ENCODE assay signal across 10 mouse cellular contexts in genomic region chr15:92434605-92435004, GRCm38 (mm10). TPM values are rescaled to one million over a fixed set of nuclear protein-coding genes. Genes with fewer than 3 reads are reported as not detected.
DNase-seq lines count a peak whose midpoint lies in the region; ATAC-seq lines count a peak whose summit lies in the region.
"Had no signal": no experiment of that assay in that cellular context is flagged by ENCODE, and none has a peak within 500 bp of the region (broad histone marks: within the 10 kb centered on the region; RNA-seq: fewer than 3 reads in every experiment).

No protein-coding gene starts in this region.

- no peak overlapping the region for H3K4me2 ChIP-seq in hindbrain, embryonic 14.5 days (replicated peaks)

- H3K9me3 ChIP-seq in hindbrain, embryonic 14.5 days (ENCODE audit: control insufficient read depth, low read length) = no peaks in the 10 kb centered on the region
- H3K9me3 ChIP-seq in hindbrain, embryonic 10.5 days = no peaks in the 10 kb centered on the region

- 8% methylated on average over 6 of the region's 6 CpGs for WGBS in hindbrain, embryonic 14.5 days
- WGBS in hindbrain, embryonic 10.5 days = 8% methylated on average over 6 of the region's 6 CpGs

- no peaks in the 10 kb centered on the region for H3K36me3 ChIP-seq in hindbrain, embryonic 14.5 days (replicated peaks; ENCODE audit: control insufficient read depth, insufficient read depth)
- H3K36me3 ChIP-seq in hindbrain, embryonic 10.5 days = no peaks in the 10 kb centered on the region

- no peak overlapping the region for H3K27ac ChIP-seq in hindbrain, embryonic 14.5 days
- no peak overlapping the region for H3K27ac ChIP-seq in hindbrain, embryonic 10.5 days

- no peak overlapping the region for H3K4me3 ChIP-seq in hindbrain, embryonic 14.5 days (replicated peaks; ENCODE audit: low read length)
- H3K4me3 ChIP-seq in hindbrain, embryonic 10.5 days = no peak overlapping the region

- DNase-seq in hindbrain, embryonic 14.5 days (ENCODE audit: low spot score) = peak; percentile 86
- DNase-seq in hindbrain, embryonic 10.5 days (ENCODE audit: low spot score) = no peak
- peak; percentile 46 for DNase-seq in 3T3-L1 (ENCODE audit: low read depth, low spot score)
- peak; percentile 24 for DNase-seq in ES-CJ7 (ENCODE audit: low read depth, low spot score)
- DNase-seq in embryo, embryonic 10.5 days (ENCODE audit: low spot score) = peak; percentile 78
- DNase-seq in natural killer cell, adult 2 months (ENCODE audit: low spot score in 2 of 2) = no peak
- DNase-seq in gastrocnemius, postnatal 25 days = no peak
- DNase-seq: cerebellum, adult 18-20 months had no signal

- no peak for ATAC-seq in hindbrain, embryonic 14.5 days (ENCODE audit: low FRiP score)
- ATAC-seq in erythroblast, adult 5-6 weeks (replicated peaks; ENCODE audit: low FRiP score, poor library complexity, severe bottlenecking) = no peak

- H3K9ac ChIP-seq in hindbrain, embryonic 14.5 days = no peak overlapping the region

- H3K4me1 ChIP-seq in hindbrain, embryonic 14.5 days (replicated peaks; ENCODE audit: control insufficient read depth, insufficient read depth, low read length) = no peaks in the 10 kb centered on the region; the same call in 1 of the 2 replicates
- H3K4me1 ChIP-seq in hindbrain, embryonic 10.5 days (replicated peaks) = no peaks in the 10 kb centered on the region

- no peaks in the 10 kb centered on the region for H3K27me3 ChIP-seq in hindbrain, embryonic 14.5 days (ENCODE audit: control insufficient read depth, insufficient read depth, low read length)
- no peaks in the 10 kb centered on the region for H3K27me3 ChIP-seq in hindbrain, embryonic 10.5 days (ENCODE audit: insufficient read depth, poor library complexity, severe bottlenecking)

RNA-seq across cellular contexts. Expression of gene Pdzrn4, which starts 37.9 kb away (rescaled TPM):
- polyA plus RNA-seq in hindbrain, embryonic 14.5 days (2014; fragmentation: Nextera tagmentation; extraction: Ambion mirVana) = 31.7 and 33.5 TPM in 2 replicates
- 7.3 and 14.0 TPM in 2 replicates for polyA plus RNA-seq in hindbrain, embryonic 10.5 days (2016; fragmentation: Nextera tagmentation; extraction: Ambion mirVana)
- not detected in 2 replicates for total RNA-seq in erythroblast, adult 5-6 weeks (2015; ENCODE audit: low replicate concordance)
- not detected in 2 replicates for total RNA-seq in erythroblast, adult 5-6 weeks (2017; ENCODE audit: low replicate concordance)
- under 1 TPM; 0.54 to 0.74 TPM for total RNA-seq in gastrocnemius, postnatal 25 days (2021)
- total RNA-seq: neutrophil, adult 5-6 weeks had no signal

Comparison
In these comparisons a context has a peak if more than half of its experiments do, and no peak if none do; other contexts are left out.
1. DNase-seq: peak in hindbrain, embryonic 14.5 days (single experiment), 3T3-L1 (single experiment), ES-CJ7 (single experiment) and embryo, embryonic 10.5 days (single experiment); none in hindbrain, embryonic 10.5 days (single experiment), natural killer cell, adult 2 months (0 of 2) and gastrocnemius, postnatal 25 days (single experiment).